Mouse (Mus musculus): Measurements from ENCODE around the gene Shprh.
A peak's percentile ranks its signal among the peaks of the same experiment; 100 is the strongest.

GRCm38 (mm10) chr10:11157039-11157438 lies 7.8 kb downstream of the Shprh start:
- no peak for TF ChIP-seq EP300 (optimal IDR thresholded peaks at IDR 0.05)
- TF ChIP-seq CTCF (IDR thresholded peaks at IDR 0.05; ENCODE audit: low read depth) = peak; percentile 41

Data from stomach, postnatal 0 days (tissue).